9 mouse cellular contexts compared by ENCODE assay signal in genomic region chr5:65415653-65416458, GRCm38 (mm10). TPM values are rescaled to one million over a fixed set of nuclear protein-coding genes. Genes with fewer than 3 reads are reported as not detected.
DNase-seq lines count a peak whose midpoint lies in the region; ATAC-seq lines count a peak whose summit lies in the region.
"Had no signal": no experiment of that assay in that cellular context is flagged by ENCODE, and none has a peak within 500 bp of the region (broad histone marks: within the 10 kb centered on the region; RNA-seq: fewer than 3 reads in every experiment).

No protein-coding gene starts in this region.

- no peaks in the 10 kb centered on the region for H3K9me3 ChIP-seq in kidney, embryonic 16.5 days (ENCODE audit: low read length)
- no peaks in the 10 kb centered on the region for H3K9me3 ChIP-seq in heart, embryonic 16.5 days (replicated peaks; ENCODE audit: control insufficient read depth, low read length)
- no peaks in the 10 kb centered on the region for H3K9me3 ChIP-seq in liver, embryonic 15.5 days (replicated peaks)

- H3K9ac ChIP-seq in kidney, embryonic 16.5 days (replicated peaks; ENCODE audit: low read length), result peak overlapping the region; percentile 43
- peak overlapping the region; percentile 67 for H3K9ac ChIP-seq in heart, embryonic 16.5 days (ENCODE audit: low read length)
- peak overlapping the region; percentile 50 for H3K9ac ChIP-seq in liver, embryonic 15.5 days

- DNase-seq in kidney, adult 11 months, result no peak
- peak; percentile 80 for DNase-seq in embryo, embryonic 10.5 days (ENCODE audit: low spot score)
- DNase-seq in urinary bladder, adult 2 months (ENCODE audit: low spot score), result peak; percentile 46
- DNase-seq in right cerebral cortex, postnatal 14 days, result no peak
- no peak for DNase-seq in lung, postnatal 25 days (ENCODE audit: low spot score)

- no peaks in the 10 kb centered on the region for H3K27me3 ChIP-seq in kidney, embryonic 16.5 days (ENCODE audit: insufficient read depth, low read length)
- no peaks in the 10 kb centered on the region for H3K27me3 ChIP-seq in heart, embryonic 16.5 days (ENCODE audit: control insufficient read depth, insufficient read depth, low read length)
- no peaks in the 10 kb centered on the region for H3K27me3 ChIP-seq in liver, embryonic 15.5 days

- H3K27ac ChIP-seq in kidney, embryonic 16.5 days (ENCODE audit: low read length), result peak overlapping the region; percentile 85
- peak overlapping the region; percentile 93 for H3K27ac ChIP-seq in heart, embryonic 16.5 days (ENCODE audit: low read length)
- peak overlapping the region; percentile 84 for H3K27ac ChIP-seq in liver, embryonic 15.5 days (replicated peaks)

- H3K4me1 ChIP-seq in kidney, embryonic 16.5 days (ENCODE audit: insufficient read depth, low read length), result peaks cover 13% of the 10 kb centered on the region
- peaks cover 21% of the 10 kb centered on the region for H3K4me1 ChIP-seq in heart, embryonic 16.5 days (ENCODE audit: control insufficient read depth, insufficient read depth, low read length)
- H3K4me1 ChIP-seq in liver, embryonic 15.5 days (replicated peaks), result peaks cover 37% of the 10 kb centered on the region

- peaks cover 25% of the 10 kb centered on the region for H3K36me3 ChIP-seq in kidney, embryonic 16.5 days (ENCODE audit: insufficient read depth, low read length)
- H3K36me3 ChIP-seq in heart, embryonic 16.5 days (ENCODE audit: control insufficient read depth, insufficient read depth), result peaks cover 23% of the 10 kb centered on the region
- H3K36me3 ChIP-seq in liver, embryonic 15.5 days (replicated peaks), result peaks cover 10% of the 10 kb centered on the region

- ATAC-seq in kidney, embryonic 16.5 days (ENCODE audit: low FRiP score, low TSS enrichment), result peak; percentile 87
- ATAC-seq in heart, embryonic 16.5 days (replicated peaks; ENCODE audit: extremely low read depth, insufficient read depth, low FRiP score), result peak; percentile 89
- ATAC-seq in liver, embryonic 15.5 days (ENCODE audit: insufficient read depth), result peak; percentile 95

- peak overlapping the region; percentile 5; the same call in 1 of the 2 replicates for H3K4me2 ChIP-seq in kidney, embryonic 16.5 days (replicated peaks; ENCODE audit: low read depth, low read length)
- H3K4me2 ChIP-seq in heart, embryonic 16.5 days (ENCODE audit: low read depth, low read length), result peak overlapping the region; percentile 54
- peak overlapping the region; percentile 68 for H3K4me2 ChIP-seq in liver, embryonic 15.5 days

- 0 out of 2 replicates have a peak overlapping the region, but pooled peaks have one; percentile 8 for H3K4me3 ChIP-seq in kidney, embryonic 16.5 days (ENCODE audit: low read length)
- H3K4me3 ChIP-seq in heart, embryonic 16.5 days (ENCODE audit: low read length), result peak overlapping the region; percentile 3
- peak overlapping the region; percentile 32; the same call in 1 of the 2 replicates for H3K4me3 ChIP-seq in liver, embryonic 15.5 days (replicated peaks)
- H3K4me3 ChIP-seq: myocyte had no signal

- WGBS in kidney, embryonic 16.5 days, result 21% methylated on average over 26 of the region's 26 CpGs
- 13% methylated on average over 26 of the region's 26 CpGs for WGBS in heart, embryonic 16.5 days
- WGBS in liver, embryonic 15.5 days (ENCODE audit: insufficient replicate concordance), result 28% methylated on average over 26 of the region's 26 CpGs

RNA-seq across cellular contexts. Expression of gene Ugdh, which starts 19.9 kb away (rescaled TPM):
- 103 and 109 TPM in 2 replicates for polyA plus RNA-seq in kidney, embryonic 16.5 days (2015; fragmentation: Nextera tagmentation; extraction: Ambion mirVana)
- 58.9 and 65.3 TPM in 2 replicates for polyA plus RNA-seq in heart, embryonic 16.5 days (2015; fragmentation: Nextera tagmentation; extraction: Ambion mirVana)
- polyA plus RNA-seq in liver, embryonic 15.5 days (2015; fragmentation: Nextera tagmentation; extraction: Ambion mirVana), result 18.5 and 22.2 TPM in 2 replicates
- 232 and 283 TPM in 2 replicates for polyA plus RNA-seq in urinary bladder, adult 2 months (2012; rRNA removed)

RNA-seq across cellular contexts. Expression of gene Lias, which starts 24.6 kb away (rescaled TPM):
- 67.2 and 71.4 TPM in 2 replicates for polyA plus RNA-seq in kidney, embryonic 16.5 days (2015; fragmentation: Nextera tagmentation; extraction: Ambion mirVana)
- 59.8 and 60.9 TPM in 2 replicates for polyA plus RNA-seq in heart, embryonic 16.5 days (2015; fragmentation: Nextera tagmentation; extraction: Ambion mirVana)
- polyA plus RNA-seq in liver, embryonic 15.5 days (2015; fragmentation: Nextera tagmentation; extraction: Ambion mirVana), result 34.4 TPM in 2 replicates
- 38.6 and 41.1 TPM in 2 replicates for polyA plus RNA-seq in urinary bladder, adult 2 months (2012; rRNA removed)

RNA-seq across cellular contexts. Expression of gene Rpl9, which starts 24.6 kb away (rescaled TPM):
- 901 and 990 TPM in 2 replicates for polyA plus RNA-seq in kidney, embryonic 16.5 days (2015; fragmentation: Nextera tagmentation; extraction: Ambion mirVana)
- polyA plus RNA-seq in heart, embryonic 16.5 days (2015; fragmentation: Nextera tagmentation; extraction: Ambion mirVana), result 586 and 596 TPM in 2 replicates
- polyA plus RNA-seq in liver, embryonic 15.5 days (2015; fragmentation: Nextera tagmentation; extraction: Ambion mirVana), result 510 and 530 TPM in 2 replicates
- 1,417 and 1,614 TPM in 2 replicates for polyA plus RNA-seq in urinary bladder, adult 2 months (2012; rRNA removed)

Comparison
In these comparisons a context has a peak if more than half of its experiments do, and no peak if none do; other contexts are left out.
1. H3K4me2 ChIP-seq: peak in every context shown above with its lines; median percentile 68 in liver, embryonic 15.5 days; 54 in heart, embryonic 16.5 days; 5 in kidney, embryonic 16.5 days.
2. DNase-seq: peak in embryo, embryonic 10.5 days (single experiment) and urinary bladder, adult 2 months (single experiment); none in kidney, adult 11 months (single experiment), right cerebral cortex, postnatal 14 days (single experiment) and lung, postnatal 25 days (single experiment).
3. Peak in every context shown above with its lines, with median percentiles within 50 percentile points of each other: ATAC-seq, H3K27ac ChIP-seq, H3K4me3 ChIP-seq and H3K9ac ChIP-seq.